Mouse (Mus musculus) ES-Bruce4 (cell line): ENCODE data around the gene Gpx7.

Experiments used
- CTCF ChIP-seq: IDR thresholded peaks from one replicate; pipeline ENCODE4 v1.8.1; 2011; ENCODE audit warnings: low read depth, low read length
- POLR2A ChIP-seq: IDR thresholded peaks from one replicate; pipeline ENCODE4 v1.8.1; 2011; ENCODE audit warnings: low read length; ENCODE audit not compliant: insufficient read depth

- TF ChIP-seq CTCF (no peak), POLR2A (no peak)
Measured at GRCm38 (mm10) chr4:108387106-108387505, 19.7 kb downstream of the Gpx7 start.
